Mouse (Mus musculus) CD4-positive naive resting alpha-beta T cell, adult 76 days (primary cell): ENCODE data around the gene Gm10718. TPM values are rescaled to one million over a fixed set of nuclear protein-coding genes. Genes with fewer than 3 reads are reported as not detected.

Experiments used
- total RNA-seq: library from RNA; stranded (reverse); gene quantifications from one replicate; pipeline ENCODE4 v1.2.4, GENCODE M21; 2023

Gm10718 gene
- total RNA-seq = 5.8 TPM

GRCm38 (mm10) chr9:3023312-3023984 is at the start of gene Gm10718:
Gene Gm10718 (plus strand): TSS chr9:3023547.

GRCm38 (mm10) chr9:3000445-3000972 is 22.8 kb upstream of the Gm10718 start, which contains the start of gene Gm10722:
Gene Gm10722 (plus strand): TSS chr9:3000922.

GRCm38 (mm10) chr9:3002794-3003396 is 20.5 kb upstream of the Gm10718 start, which contains the start of gene Gm11168:
Gene Gm11168 (plus strand): TSS chr9:3003346.

GRCm38 (mm10) chr9:3012733-3013279 is 10.5 kb upstream of the Gm10718 start, which contains the start of gene Gm10721:
Gene Gm10721 (plus strand): TSS chr9:3013140.

GRCm38 (mm10) chr9:3015354-3015753 is 8.0 kb upstream of the Gm10718 start, which contains the start of gene Gm10720:
Gene Gm10720 (plus strand): TSS chr9:3015654.

GRCm38 (mm10) chr9:3017108-3017507 is 6.2 kb upstream of the Gm10718 start, which contains the start of gene Gm10719:
Gene Gm10719 (plus strand): TSS chr9:3017408.

GRCm38 (mm10) chr9:3024912-3025467 is 1.6 kb downstream of the Gm10718 start, which contains the start of gene Gm10717:
Gene Gm10717 (plus strand): TSS chr9:3025417.

GRCm38 (mm10) chr9:3034299-3034698 is 11.0 kb downstream of the Gm10718 start, which contains the start of gene Gm17535:
Gene Gm17535 (plus strand): TSS chr9:3034599.

GRCm38 (mm10) chr9:3036577-3036976 is 13.2 kb downstream of the Gm10718 start, which contains the start of gene Gm10715:
Gene Gm10715 (plus strand): TSS chr9:3036877.

Other genes starting within 250 kb of the Gm10718 start
- not detected for gene Gm10722, start 22.6 kb upstream of the Gm10718 start, total RNA-seq
- gene Gm11168, start 20.2 kb upstream of the Gm10718 start, total RNA-seq = not detected
- 1.1 TPM for gene Gm10721, start 10.4 kb upstream of the Gm10718 start, total RNA-seq
- not detected for gene Gm10720, start 7.9 kb upstream of the Gm10718 start, total RNA-seq
- gene Gm10719, start 6.1 kb upstream of the Gm10718 start, total RNA-seq = 3.0 TPM
- gene Gm10717, start 1.9 kb downstream of the Gm10718 start, total RNA-seq = not detected
- gene Gm17535, start 11.1 kb downstream of the Gm10718 start, total RNA-seq = not detected
- not detected for gene Gm10715, start 13.3 kb downstream of the Gm10718 start, total RNA-seq